Mouse (Mus musculus) adrenal gland, adult 2 months (tissue): Measurements from ENCODE around the gene Tatdn2. TPM values are rescaled to one million over a fixed set of nuclear protein-coding genes. Genes with fewer than 3 reads are reported as not detected.
"Not testable (repeated sequence)": the region's sequence is repeated elsewhere in the genome, so short reads cannot be mapped to it uniquely, and the experiment has no call there.

ENCODE experiments used
- DNase-seq: peaks from one replicate; pipeline ENCODE4 v3.0.0; 2021
- polyA plus RNA-seq: library from polyadenylated mRNA; depleted of rRNA; stranded (reverse); fragments of >200 nt; gene quantifications from 2 replicates; pipeline ENCODE4 v1.2.3, GENCODE M21; 2012
- total RNA-seq, 2 experiments: library from RNA; stranded (reverse); gene quantifications; 2 replicates each; pipeline ENCODE4 v1.2.3; 2021

The Tatdn2 gene
- total and polyA plus RNA-seq, 3 experiments, result 16.3 to 56.3 (median 44.7) TPM

DNA sequence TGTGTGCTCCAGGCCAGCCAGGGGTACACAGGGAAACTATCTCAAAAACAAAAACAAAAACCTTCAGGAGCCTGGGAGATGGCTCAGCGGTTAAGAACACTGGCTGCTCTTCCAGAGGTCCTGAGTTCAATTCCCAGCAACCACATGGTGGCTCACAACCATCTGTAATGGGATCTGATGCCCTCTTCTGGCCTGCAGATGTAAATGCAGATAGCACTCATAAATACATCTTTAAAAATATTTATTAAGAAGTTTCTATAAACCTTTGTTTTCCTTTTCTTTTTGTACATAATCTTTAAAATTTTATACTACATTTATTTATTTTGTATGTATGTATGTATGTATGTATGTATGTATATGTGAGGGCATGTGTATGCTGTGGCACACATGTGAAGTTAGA lies 24.8 kb upstream of the Tatdn2 start:
- not testable (repeated sequence) for DNase-seq

DNA sequence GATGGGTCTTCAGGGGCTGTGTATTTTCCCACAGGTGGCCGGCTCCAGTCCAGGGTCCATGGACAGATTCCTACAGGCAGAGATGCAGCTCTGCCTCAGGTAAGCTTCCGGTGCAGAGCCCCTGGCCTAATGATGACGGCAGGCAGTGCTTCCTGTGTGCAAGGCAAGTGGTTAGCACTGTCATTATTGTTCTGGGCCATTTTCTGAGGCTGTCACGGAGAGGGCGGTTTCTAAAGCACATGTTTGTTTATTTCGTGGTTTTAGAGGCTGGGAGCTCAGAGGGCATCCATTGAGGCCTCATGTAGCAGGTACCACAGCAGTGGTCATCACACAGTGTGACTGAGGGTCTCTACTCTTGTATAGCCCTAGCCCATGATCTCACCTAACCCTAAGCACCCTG lies 23.9 kb upstream of the Tatdn2 start:
- no peak for DNase-seq

DNA sequence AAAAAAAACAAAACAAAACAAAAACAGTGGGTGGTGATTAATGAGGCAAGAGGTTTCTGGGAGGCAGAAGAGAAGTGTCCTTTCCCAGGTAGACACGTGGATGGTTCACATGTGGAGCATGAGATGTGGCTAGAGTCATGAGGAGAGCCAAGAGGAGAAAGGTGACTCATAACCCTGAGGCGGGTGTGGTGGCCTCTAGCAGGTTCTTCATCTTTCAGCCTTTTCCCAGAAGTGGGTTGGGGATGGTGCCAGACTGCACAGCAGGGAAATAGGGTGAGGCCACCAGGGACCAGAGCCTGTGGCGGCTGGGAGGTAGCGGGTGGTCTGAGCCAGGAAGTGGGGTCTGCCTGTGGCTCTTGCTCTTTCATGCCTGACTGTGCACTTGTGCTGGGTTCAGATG lies 21.6 kb upstream of the Tatdn2 start:
- DNase-seq, result no peak

DNA sequence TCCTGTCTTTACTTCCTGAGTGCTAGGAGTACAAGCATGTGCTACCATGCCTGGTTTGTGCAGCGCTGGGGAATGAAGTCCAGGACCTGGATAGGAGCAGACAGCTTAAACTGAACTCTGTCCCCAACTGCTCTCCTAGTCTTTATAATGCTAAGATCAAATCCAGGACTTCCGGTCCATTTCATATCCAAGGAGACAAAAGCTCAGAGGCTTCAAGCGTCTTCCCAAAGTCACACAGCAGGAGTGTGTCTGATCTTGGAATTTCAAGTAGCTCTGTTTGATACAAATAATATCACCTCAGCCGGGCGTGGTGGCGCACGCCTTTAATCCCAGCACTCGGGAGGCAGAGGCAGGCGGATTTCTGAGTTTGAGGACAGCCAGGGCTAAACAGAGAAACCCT lies 20.9 kb upstream of the Tatdn2 start:
- no peak for DNase-seq

DNA sequence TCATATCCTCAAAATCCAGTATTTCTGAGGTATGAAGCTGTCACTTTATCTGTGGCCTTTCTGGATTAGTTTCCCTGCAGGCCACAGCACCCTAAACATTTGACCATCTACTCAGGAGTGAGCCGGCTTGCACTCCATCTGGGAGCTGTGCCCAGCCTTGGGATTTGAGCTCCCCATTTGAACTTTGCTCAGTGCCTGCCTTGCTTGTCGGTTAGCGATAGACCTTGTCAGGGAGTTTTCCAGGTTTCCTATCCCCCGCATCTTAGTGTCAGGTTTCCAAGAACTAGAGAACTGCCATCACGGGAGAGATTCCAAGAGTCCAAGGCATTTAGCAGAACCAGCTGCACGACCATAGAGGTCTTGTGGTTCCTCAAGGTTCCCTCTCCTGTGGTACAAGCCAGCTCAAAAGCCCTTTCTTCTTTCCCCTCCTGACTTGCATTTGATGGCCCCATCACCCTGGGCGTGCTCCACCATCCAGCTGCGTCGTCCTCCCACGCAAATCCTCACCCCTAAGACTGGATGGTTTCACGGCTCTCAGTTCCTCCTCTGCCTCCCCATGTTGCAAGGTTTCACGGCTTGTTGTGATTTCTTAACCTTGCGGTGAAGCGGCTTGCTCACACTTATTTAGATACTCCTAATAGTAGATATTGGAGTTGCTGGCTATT lies 19.6 kb upstream of the Tatdn2 start:
- no peak for DNase-seq

DNA sequence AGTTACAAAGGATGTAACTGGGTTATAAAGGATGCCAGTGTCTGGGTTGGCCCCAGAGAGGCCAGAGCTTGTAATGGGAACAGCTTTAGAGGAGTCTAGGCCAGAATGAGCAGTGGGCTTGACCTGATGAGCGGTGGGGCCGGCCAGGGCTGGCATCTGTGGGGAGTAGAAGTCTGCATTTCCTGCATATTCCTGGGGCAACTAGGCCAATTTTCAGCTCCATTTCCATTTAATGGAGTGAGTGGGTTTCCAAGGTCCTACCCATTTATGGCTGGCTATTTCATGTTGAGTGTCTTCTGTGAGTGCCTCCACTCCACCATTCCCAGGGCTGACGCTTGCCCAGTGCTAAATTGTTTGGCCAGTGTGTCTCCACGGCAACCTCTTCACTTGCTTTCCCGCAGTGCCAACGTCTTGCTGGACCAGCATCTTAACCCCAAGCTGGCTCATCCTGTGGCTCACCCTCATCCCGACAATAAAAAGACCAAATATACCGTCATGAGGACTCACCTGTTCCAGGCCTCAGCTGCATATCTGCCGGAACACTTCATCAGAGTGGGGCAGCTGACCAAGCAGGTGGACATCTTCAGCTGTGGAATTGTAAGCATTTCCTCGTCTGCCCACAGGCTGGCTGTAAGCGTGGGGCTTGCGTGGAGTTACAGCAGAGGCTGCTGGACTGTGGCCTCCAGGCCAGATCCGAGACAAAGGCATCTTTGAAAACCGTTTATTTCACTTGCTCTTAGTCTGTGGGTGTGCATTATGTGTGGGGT lies 18.4 kb upstream of the Tatdn2 start:
- DNase-seq, result no peak

DNA sequence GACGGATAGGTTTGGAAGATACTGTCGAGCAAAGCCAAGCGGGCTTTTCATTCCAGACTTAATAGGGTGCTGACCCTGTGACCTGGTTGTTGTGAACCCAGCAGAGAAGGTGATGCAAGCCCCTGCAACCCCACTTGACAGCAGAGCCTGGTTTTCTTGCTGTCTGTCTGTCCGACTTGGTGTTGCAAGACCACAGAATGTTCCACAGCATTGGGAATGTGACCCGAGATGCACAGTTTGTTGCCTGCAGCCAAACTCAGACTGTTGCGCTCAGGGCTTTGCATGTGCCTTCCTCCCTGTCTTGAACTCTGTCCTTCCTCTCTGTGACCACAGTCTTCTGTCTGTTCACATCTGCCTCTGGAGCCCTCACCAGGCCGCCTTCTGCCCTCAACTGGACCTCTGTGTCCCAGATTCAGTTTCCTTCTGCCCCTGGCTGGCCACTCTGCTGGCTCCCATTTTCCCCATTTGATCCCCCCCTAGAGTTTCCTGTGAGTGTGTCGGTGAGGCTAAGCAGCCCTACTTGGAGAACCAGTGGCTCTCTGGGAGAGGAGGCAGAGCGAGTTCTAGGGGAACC lies 16.8 kb upstream of the Tatdn2 start:
- no peak for DNase-seq

DNA sequence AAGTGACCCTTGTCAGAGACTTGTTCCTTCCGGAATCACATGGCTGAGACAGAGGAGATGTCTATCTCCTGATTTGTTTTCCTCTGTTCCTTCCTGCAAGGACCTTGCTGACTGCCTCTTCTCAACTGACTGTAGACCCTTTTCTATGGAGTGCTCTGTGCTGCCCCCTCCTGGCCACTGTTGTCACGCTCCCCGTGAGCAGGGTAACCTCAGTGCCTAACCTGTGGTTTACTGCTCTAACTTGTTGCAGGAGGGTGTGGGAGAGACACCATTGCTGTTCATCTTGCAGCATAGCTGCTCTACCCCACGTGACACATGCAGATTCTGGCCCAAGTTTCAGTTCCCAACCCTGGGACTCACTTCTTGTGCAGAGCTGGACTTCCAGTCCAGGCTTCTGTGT lies 15.6 kb upstream of the Tatdn2 start:
- peak; percentile 87 for DNase-seq

DNA sequence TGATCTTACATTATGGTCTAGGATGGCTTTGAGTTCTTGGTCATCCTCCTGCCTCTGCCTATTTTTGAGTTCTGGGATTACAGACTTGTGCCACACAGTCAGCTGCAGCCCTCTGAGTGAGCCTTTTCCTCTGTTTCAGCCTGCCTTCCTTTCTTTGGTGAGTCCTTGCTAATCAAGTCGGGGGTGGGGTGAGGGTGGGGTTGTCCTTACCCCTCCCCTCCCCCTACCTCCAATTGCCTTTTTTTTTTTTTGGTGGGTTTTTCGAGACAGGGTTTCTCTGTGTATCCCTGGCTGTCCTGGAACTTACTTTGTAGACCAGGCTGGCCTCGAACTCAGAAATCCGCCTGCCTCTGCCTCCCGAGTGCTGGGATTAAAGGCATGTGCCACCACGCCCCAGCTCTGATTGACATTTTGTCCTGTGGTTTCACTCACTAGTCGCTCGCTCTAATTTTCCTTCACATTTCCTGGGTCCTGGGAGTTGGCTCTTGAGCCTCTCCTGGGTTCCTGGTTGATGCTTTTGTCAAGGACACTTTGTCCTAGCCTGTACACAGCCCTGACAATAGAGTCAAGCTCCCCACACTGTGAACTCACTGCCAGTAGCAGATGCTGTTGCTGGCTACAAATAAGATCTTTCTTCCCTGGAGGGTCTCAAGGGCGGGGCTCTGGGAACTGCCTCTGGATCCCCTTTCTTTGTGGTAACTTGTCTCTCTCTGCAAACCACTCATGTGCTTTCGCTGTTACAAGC lies 13.6 kb upstream of the Tatdn2 start:
- DNase-seq, result no peak

DNA sequence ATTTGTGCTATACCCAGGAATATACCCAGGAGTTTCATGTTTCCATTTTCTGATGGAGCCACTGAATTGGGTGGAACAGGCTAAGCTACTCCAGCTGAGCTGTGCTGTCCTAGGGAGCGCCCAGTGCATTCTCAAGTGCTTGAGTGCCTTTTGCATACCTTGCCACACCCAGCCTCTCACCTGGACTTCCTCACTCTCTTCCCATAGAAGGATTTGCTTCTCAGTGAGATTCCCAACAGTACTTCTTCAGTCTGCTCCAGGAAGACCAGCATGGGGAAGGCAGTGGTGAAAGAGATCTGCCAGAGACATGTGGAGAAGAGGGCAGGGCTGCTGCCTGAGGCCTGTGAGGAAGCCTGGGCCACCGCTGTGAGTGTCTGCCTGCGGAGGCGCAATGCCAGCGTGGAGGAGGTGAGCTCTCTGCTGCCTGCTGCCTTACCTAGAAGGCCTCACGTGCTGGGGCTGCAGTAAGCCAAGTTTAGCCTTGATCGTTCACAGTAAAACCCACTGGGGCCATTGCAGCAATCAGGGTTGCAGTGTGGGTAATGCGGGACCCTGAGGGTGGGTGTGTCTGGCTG lies 10.2 kb upstream of the Tatdn2 start:
- DNase-seq, result no peak

DNA sequence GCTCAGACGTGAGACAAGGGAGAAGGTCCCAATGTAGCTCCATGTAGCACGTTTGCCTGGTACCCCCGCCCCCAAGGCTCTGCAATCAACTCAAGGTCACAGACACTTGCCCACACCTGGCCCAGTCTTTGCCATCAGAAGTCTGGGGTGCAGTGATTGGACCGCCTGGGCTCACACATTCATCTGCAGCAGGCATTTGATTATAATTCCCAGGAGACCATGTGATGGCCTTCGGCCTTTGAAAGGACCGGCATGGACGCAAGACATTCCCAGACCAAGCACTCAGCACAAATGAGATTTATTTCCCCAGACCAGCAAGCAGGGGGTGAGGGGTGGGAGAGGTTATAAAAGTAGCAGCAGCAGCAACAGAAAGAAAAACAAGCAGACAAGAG lies 6.8 kb upstream of the Tatdn2 start:
- DNase-seq, result peak; percentile 61

DNA sequence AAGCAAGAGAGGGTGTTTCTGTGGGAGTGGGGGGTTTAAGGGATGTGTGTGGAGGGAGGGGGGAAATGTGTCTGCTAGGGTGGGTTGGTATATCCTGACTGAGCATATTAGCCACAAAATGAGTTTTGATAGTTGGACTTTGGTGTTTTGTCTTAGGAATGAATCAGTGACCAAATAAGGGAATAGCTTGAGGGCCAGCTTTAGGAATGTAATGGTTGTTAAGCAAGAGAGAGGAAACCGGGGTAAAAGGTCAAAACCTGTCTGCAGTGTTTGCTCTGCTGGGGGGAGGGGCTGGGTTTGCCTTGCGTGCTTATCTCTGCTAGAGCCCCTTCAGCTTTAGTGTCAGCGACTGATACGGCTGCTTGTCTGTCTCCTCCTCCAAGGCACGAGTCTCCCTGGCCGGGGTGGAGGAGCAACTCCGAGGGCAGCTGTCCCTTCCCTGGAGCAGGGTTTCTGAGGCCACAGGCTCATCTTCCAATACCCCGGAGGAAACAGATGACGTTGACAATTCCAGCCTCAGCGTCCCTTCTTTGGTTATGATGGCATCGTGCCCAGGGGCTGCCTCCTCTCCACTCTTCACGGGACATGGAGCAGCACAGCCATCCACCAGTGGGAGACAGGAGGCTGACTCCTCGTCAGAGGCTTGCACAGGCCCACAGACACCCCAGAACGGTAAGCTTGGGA lies 6.3 kb upstream of the Tatdn2 start:
- DNase-seq, result peak; percentile 84

DNA sequence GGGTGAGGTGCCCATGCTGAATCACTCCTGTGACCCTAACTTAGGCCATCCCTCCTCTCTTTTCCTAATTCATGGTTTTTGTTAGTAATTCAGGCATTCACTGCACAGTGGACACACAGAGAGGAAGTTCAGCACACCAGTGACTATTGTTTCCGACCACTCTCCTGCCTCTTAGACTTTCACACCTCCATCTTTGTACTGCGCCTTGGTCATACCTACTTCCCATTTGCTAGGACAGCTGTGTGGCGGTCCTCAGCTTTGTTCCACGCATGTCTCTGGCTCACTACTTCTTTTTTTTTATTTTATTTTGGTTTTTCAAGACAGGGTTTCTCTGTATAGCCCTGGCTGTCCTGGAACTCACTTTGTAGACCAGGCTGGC lies 5.8 kb upstream of the Tatdn2 start:
- DNase-seq, result no peak

DNA sequence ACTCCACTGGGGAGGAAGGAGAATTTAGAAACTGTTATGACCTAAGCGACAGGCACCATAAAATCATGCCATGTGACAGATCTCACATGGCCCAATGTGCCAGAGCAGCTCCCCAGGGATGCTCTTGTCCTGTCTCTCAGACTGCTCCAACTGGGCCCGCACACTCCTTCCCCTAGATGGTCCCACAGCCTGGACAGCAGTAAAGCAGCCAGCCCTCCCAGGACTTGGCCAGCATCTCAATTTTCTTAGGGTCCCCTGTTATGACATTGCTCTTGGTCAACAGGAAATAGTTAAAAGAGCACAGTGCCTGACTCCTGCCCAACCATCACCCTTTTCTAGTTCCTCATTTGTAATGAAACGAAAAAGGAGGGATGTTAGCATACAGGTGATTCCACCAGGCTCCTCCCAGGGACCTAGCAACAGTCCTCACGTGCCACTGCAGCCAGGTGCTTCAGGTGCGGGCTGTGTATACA lies 4.2 kb upstream of the Tatdn2 start:
- DNase-seq, result no peak

DNA sequence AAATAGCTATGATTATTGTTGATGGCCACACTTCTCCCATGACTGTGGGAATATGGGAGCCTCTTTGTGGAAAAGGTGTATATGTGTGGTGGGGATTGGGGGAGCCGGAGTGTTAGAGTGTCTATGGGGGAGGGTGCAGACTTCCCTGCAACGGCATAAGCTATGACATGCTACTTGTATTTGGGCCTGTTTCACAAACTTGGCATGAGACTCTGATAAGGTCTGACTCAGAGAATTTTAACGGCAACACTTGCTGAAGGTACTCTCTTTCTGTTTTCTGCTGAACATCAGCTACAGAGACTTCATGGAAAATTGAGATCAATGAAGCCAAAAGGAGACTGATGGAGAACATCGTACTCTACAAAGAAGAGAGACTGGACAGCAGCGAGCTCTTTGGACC lies 3.5 kb upstream of the Tatdn2 start:
- DNase-seq, result no peak

DNA sequence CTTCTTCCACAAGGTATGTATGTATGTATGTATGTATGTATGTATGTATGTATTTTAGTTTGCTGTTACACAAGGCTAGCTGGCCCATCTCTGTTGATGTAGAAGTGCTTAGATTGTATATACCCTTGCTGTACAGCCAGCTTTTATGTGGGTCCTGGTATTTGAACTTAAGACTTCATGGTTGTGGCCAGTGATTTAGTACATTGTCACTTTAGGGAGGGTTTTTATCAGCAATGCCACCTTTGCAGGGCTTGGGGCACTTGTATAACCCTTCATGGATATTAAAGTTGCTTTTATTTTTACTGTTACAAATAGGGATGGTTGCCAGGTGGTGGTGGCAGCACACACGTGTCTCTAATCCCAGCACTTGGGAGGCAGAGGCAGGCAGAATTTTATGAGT lies 1.6 kb upstream of the Tatdn2 start:
- no peak for DNase-seq

DNA sequence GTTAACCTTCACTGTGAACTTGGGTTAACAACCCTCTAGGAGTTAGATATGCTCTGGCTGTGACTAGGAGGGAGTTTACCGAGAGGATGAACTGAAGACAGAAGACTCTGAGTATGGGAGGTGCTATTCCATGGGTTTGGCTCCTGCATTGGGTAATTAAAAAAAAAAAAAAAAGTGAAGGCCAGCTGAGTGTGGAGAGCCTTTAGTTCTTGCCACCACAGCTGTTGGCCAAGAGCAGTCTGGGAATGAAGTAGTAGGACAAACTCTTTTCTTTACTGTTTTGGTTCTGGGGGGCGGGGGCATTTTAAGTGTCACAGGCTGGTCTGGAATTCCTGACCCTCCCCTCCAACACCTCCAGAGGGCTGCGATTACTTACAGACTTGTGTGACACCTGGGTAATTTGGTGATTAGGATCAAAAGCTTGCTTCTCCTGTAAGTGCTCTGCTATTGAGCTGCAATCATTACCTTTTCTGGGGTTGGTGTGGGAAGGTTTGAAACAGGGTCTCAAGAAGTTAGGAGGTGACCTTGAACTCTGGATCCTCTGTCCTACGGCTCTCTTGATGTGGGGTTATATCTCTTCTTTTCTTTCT lies 989 bp upstream of the Tatdn2 start:
- no peak for DNase-seq

DNA sequence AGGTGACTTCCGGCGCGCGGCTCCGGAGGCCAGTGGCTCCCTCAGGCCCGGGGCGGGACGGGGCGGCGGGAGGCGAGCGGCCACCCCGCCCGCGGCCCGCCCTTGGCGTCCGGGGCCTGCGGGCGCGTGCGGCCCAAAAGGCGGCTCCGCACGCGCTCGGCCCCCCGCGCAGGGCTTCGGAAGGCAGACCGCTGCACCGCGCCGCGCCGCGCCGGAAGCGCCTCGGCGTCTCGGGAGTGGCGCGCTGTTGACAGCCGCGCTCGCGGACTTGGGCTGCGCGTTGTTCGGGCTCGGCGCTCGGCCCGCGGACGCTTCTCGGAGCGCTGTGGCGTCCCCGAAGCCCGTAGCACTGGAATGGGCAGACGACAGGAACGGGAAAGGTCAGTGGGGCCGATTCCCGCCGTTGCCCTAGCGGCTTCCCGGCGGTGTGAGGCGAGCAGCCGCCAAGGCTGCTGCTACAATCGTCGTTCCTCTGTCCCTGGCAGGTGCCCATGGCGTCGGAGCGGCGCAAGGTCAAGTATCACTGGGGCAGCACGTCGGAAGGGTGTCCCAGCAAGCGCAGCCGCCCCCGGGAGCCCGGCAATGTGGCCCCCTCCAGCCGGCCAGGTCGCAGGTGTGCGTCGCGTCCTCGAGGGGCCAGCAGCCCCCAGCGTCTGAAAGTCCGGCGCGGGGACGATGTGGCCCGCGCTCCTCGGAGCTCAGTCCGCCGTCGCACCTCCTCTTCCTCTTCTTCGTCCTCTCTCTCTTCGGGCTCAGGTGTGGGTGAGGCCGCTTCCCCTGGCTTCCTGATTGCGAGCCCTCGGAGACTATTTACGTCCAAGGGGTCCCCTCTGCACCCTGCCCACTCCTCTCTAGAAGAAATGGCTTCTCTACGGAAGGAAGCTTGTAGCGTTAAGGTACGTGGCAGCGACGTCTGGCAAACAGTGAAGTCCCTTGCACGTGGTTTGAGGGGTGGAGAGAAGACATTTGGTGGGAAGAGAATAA lies 664 bp downstream of the Tatdn2 start:
- peak; percentile 69 for DNase-seq

DNA sequence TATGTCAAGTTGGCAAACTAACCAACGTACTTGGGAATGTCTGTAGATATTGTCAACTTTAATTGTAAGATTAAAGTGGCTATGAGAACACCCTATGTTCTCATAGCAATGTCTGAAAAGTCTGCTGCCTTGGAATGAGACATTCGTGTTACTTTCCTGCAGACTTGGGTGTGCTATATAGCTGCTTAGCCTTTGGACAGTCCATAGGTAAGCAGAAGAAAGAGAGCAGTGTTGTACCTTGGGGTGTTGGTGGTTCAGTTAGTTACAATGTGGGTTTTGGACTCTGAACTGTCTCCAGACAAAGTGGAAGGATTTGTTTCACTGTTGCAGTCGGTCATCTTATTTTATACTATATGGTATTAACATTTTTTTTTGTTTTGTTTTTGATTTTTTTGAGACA lies 15.9 kb downstream of the Tatdn2 start:
- DNase-seq, result no peak

DNA sequence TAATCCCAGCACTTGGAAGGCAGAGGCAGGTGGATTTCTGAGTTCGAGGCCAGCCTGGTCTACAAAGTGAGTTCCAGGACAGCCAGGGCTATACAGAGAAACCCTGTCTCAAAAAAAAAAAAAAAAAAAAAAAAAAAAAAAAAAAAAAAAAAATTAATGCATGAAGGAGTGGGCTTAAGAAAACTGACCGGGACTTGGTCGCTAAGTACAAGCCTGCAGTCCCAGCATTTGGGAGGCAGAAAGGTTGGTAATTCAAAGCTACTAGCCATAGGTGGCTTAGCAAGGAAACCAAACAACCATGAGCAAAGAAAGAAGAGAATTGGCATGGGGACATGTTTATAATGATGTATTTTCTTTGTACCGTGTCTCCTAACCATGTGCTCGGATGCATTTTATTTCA lies 16.5 kb downstream of the Tatdn2 start:
- not testable (repeated sequence) for DNase-seq
